Mouse (Mus musculus): Measurements from ENCODE around the gene Lrrc8b.

The Lrrc8b gene

DNA sequence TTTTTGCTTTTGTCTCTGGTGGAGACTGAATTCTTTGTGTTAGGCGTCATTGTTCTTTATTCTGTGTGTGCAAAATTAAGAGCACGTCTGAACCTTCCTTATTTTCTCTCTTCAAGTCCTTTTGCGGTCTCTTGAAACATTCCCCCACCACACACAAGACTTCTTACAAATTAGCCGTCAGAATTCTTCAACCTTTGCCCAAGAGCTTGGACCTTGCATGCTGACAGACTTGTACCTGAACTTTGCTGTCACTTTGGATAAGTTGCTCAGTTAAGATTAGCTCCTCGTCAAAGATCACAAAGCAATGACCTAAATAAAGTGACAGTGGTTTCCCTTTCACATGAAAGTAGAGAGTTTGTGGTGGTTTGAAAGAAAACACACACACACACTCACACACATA is 3.3 kb downstream of the Lrrc8b start:
- DNase-seq (ENCODE audit: extremely low read depth, low read depth, low spot score): no peak

GRCm38 (mm10) chr5:105425587-105425986 is 10.0 kb downstream of the Lrrc8b start:
- DNase-seq (ENCODE audit: extremely low read depth, low read depth, low spot score): no peak

- no peak for DNase-seq (ENCODE audit: extremely low read depth, low read depth, low spot score)
Observed at GRCm38 (mm10) chr5:105427326-105427725, 11.8 kb downstream of the Lrrc8b start.

DNA sequence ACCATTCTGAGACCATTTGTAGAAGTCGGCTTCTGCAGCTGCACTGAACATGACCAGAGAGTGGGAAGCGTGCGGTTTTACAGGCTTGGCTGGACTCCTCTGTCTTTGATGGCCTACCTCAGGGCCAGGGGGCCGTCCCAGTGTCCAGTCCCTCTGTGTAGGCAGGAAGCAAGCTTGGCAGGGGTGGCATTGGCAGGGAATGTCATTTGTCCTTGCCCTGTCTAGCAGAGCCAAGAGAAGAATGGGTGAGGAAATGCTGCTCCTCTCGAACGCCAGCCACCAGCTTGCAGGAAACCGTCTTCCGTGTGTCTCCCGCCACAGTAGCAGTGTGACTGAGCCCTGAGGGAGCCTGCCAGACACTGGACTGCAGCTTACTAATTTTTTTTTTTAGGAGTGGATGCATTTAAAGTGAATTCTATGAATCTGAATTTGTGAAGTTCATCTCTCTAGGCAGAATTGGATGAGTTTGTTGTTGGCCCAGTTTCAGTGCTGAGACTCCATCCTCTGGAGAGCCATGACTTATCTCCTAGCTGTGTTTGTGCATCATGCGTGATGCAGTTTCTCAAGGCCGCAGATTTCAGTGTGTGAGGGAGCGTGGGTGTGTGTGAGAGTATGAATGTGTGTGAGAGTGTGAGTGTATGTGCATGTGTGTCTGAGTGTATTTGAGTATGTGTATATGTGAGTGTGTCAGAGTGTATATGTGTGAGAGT is 12.8 kb downstream of the Lrrc8b start:
- no peak for DNase-seq (ENCODE audit: extremely low read depth, low read depth, low spot score)

- DNase-seq (ENCODE audit: extremely low read depth, low read depth, low spot score): no peak
Observed at GRCm38 (mm10) chr5:105430148-105430547, 14.6 kb downstream of the Lrrc8b start.

- no peak for DNase-seq (ENCODE audit: extremely low read depth, low read depth, low spot score)
Observed at GRCm38 (mm10) chr5:105439608-105440007, 24.0 kb downstream of the Lrrc8b start.

DNA sequence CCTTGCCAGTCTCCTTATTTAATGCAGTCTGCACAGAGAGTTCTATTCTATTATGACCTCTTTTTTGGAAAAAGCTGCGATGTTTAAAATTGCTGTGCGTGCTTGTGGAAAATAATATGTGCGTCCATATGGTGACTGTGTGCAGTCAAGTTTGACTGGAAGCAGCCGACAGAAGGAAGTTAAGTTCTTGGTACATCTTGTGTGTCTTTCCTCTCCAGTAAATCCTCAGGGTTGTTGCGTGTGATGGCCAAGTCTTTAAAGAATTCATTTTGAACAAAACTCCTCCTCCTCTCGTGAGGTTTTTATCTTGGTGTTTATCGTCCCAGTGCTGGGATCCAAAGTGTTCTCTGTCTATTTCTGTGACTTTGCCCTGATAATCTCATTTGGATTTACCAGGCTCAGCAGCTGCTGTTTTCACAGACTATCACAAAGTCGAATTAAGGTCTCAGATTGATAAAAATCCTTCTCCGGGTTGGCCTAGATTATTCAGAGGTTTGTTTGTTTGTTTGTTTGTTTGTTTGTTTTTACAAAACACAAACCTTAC is 25.5 kb downstream of the Lrrc8b start:
- no peak for DNase-seq (ENCODE audit: extremely low read depth, low read depth, low spot score)

GRCm38 (mm10) chr5:105442212-105443000 is 26.8 kb downstream of the Lrrc8b start:
- no peak for DNase-seq (ENCODE audit: extremely low read depth, low read depth, low spot score)

- no peak for DNase-seq (ENCODE audit: extremely low read depth, low read depth, low spot score)
Observed at GRCm38 (mm10) chr5:105443057-105443815, 27.7 kb downstream of the Lrrc8b start.

GRCm38 (mm10) chr5:105445686-105446085 is 30.1 kb downstream of the Lrrc8b start:
- DNase-seq (ENCODE audit: extremely low read depth, low read depth, low spot score): no peak

GRCm38 (mm10) chr5:105454105-105454504 is 38.5 kb downstream of the Lrrc8b start:
- DNase-seq (ENCODE audit: extremely low read depth, low read depth, low spot score): no peak

- DNase-seq (ENCODE audit: extremely low read depth, low read depth, low spot score): no peak
Observed at GRCm38 (mm10) chr5:105459077-105459476, 43.5 kb downstream of the Lrrc8b start.

DNA sequence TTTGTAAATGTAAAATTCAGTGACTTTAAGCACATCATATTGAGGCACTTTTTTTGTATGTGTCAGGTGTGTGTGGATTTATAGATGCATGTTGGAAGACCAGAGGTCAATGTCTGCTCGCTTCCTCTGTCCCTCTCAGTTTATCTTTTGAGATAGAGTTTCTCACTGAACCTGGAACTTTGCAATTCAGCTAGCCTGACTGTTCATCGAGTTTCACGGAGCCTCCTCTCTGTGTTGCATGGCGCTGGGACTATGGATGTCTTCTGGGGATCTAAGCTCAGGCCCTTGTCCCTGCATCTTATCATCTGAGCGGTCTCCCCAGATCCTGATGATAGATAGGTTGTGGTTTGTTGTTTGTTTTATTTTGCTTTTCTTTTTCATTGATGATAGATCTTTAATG is 45.0 kb downstream of the Lrrc8b start:
- no peak for DNase-seq (ENCODE audit: extremely low read depth, low read depth, low spot score)

DNA sequence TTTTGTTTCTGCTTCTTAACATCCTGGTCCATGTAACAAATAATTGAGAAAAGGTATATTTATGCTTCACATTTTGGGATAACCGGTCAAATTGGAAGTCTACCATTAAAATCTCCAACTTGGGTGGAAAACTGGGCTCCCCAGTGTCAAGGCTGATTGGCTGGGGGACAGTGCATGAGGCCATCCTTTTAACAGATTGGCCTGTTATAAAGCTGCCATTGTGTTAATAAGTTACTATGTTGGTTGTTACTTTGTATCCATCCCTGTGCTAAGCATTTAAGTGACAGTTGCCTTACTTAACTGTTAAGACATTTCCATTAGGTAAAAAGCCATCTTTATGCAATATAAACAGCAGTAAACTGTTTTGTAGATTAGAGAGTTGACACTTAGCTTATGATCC is 45.5 kb downstream of the Lrrc8b start:
- DNase-seq (ENCODE audit: extremely low read depth, low read depth, low spot score): no peak

- DNase-seq (ENCODE audit: extremely low read depth, low read depth, low spot score): no peak
Observed at GRCm38 (mm10) chr5:105464671-105465070, 49.1 kb downstream of the Lrrc8b start.

- DNase-seq (ENCODE audit: extremely low read depth, low read depth, low spot score): no peak
Observed at GRCm38 (mm10) chr5:105465550-105465949, 50.0 kb downstream of the Lrrc8b start.

GRCm38 (mm10) chr5:105466471-105466902 is 50.9 kb downstream of the Lrrc8b start:
- no peak for DNase-seq (ENCODE audit: extremely low read depth, low read depth, low spot score)

DNA sequence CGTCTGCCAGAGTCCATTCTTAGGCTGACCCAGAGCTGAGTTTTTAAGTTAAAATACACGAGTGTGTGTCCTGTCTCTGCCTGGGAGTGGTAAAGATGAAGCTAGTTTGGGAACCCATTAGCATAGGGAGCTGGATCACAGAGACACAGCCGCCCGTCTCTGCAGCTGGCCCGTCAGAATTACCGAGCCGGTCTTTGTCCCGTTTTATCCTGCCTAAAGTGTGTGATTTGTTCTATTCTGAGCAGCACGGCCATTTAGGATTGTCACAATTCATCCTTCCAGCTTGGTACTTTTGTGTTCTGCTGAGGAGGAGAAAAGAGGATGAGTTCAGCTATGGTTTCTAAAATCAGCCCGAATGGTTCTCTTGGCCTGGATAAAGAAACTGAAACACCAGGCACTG is 51.7 kb downstream of the Lrrc8b start:
- DNase-seq (ENCODE audit: extremely low read depth, low read depth, low spot score): no peak

DNA sequence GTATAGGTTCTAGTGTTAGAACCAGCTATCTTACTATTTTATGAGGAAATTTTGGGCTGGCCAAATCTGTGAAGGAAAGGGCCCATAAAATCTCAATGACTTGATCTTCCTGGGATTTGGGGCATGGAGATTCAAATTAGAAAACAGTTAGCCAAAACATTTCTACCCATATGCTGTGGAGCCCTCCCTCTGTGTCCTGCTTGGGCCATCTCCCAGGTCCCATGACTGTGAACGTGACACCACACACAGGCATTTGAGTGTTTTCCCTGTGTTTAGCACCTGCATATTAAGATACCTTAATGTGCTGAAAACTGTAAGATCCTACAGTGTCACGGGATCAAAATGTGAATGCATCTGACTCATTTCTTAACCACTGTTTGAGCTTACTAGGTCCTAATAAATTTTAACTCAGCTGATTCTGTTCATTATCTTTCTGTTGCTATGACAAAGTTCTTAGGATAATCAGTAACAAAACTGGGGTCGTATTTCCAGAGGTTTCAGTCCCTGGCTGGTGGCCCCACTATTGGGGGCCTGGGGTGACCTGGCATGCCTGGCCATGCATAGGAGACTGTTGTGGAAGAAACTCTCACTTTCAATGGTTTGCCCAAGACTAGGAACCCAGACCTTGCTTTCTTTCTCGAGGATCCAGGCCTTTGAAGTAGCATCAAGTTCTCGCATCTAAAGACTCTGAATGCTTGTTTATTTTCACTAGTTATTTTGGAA is 57.6 kb downstream of the Lrrc8b start:
- DNase-seq (ENCODE audit: extremely low read depth, low read depth, low spot score): no peak

DNA sequence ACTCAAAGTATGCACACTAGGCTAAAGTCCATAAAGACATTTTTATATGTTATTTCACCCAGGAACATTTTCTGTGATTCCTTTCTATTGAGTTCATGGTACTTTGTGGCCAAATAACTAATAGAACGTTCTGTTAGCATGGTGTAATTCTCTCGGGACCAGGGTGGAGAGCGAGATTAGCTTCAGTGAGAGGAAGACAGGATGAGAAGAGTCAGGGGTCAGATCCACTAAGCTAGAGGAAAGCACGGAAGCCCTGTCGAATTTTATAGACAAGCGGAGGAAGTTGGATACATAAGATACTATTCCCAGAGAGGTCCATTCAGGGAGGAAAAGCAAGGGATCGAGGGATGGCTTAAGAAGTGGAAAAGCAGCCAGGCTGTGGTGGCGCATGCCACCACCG is 62.0 kb downstream of the Lrrc8b start:
- DNase-seq (ENCODE audit: extremely low read depth, low read depth, low spot score): no peak

GRCm38 (mm10) chr5:105479673-105480072 is 64.1 kb downstream of the Lrrc8b start:
- no peak for DNase-seq (ENCODE audit: extremely low read depth, low read depth, low spot score)

Measured in fat pad, adult 2 months (tissue).